Mouse (Mus musculus) liver, embryonic 16.5 days (tissue): ENCODE measurements around the gene Adam12. TPM values are rescaled to one million over a fixed set of nuclear protein-coding genes. Genes with fewer than 3 reads are reported as not detected.
"Not testable (repeated sequence)": the region's sequence is repeated elsewhere in the genome, so short reads cannot be mapped to it uniquely, and the experiment has no call there.

Experiments
- ATAC-seq: fragments of 200-750 bp; cut with Nextera tagmentation; 2 replicates; pipeline ENCODE4 v1.8.0; 2017; ENCODE audit warnings: low read depth, mild to moderate bottlenecking, moderate number of reproducible peaks, moderate library complexity
- H3K27ac ChIP-seq: fragments of 300-500 bp; sonication (generic); 2 replicates; pipeline ENCODE4 v1.5.1; 2014; ENCODE audit warnings: mild to moderate bottlenecking, low read length
- H3K27me3 ChIP-seq: fragments of 300-500 bp; sonication (generic); 2 replicates; pipeline ENCODE4 v1.6.1; 2014; ENCODE audit warnings: low read depth, low read length, mixed read lengths; ENCODE audit not compliant: control insufficient read depth, insufficient read depth
- H3K36me3 ChIP-seq: fragments of 300-500 bp; sonication (generic); 2 replicates; pipeline ENCODE4 v1.6.1; 2014; ENCODE audit warnings: mild to moderate bottlenecking; ENCODE audit not compliant: control insufficient read depth, insufficient read depth
- H3K4me1 ChIP-seq: fragments of 300-500 bp; sonication (generic); 2 replicates; pipeline ENCODE4 v1.6.1; 2014; ENCODE audit warnings: low read depth, low read length, mixed read lengths; ENCODE audit not compliant: control insufficient read depth
- H3K4me2 ChIP-seq: fragments of 300-500 bp; sonication (generic); 2 replicates; pipeline ENCODE4 v1.6.1; 2014; ENCODE audit warnings: low read depth, low read length, mixed read lengths
- H3K4me3 ChIP-seq: fragments of 300-500 bp; sonication (generic); 2 replicates; pipeline ENCODE4 v1.5.1; 2014; ENCODE audit warnings: low read depth, mild to moderate bottlenecking, low read length
- H3K9ac ChIP-seq: fragments of 300-500 bp; sonication (generic); 2 replicates; pipeline ENCODE4 v1.6.1; 2014; ENCODE audit warnings: low read depth, low read length
- H3K9me3 ChIP-seq: fragments of 300-500 bp; sonication (generic); replicated peaks from 2 replicates; pipeline ENCODE4 v1.6.1; 2016; ENCODE audit warnings: low read length; ENCODE audit not compliant: control insufficient read depth
- WGBS: fragments of 180-500 bp; shearing (Covaris S2); extraction: QIAGEN DNeasy Blood & Tissue Kit; methylation state at CpG from one replicate; pipeline ENCODE4 v1.1.7; 2014; ENCODE audit not compliant: insufficient replicate concordance; 5-methylcytosine and 5-hydroxymethylcytosine counted together
- polyA plus RNA-seq: library from polyadenylated mRNA; unstranded; fragments of >200 nt; fragmentation: Nextera tagmentation; extraction: Ambion mirVana; gene quantifications from 2 replicates; pipeline ENCODE4 v1.2.1, GENCODE M21; 2015

Gene Adam12
- polyA plus RNA-seq, 1 experiment from 2014 or later: 1.4 TPM

DNA sequence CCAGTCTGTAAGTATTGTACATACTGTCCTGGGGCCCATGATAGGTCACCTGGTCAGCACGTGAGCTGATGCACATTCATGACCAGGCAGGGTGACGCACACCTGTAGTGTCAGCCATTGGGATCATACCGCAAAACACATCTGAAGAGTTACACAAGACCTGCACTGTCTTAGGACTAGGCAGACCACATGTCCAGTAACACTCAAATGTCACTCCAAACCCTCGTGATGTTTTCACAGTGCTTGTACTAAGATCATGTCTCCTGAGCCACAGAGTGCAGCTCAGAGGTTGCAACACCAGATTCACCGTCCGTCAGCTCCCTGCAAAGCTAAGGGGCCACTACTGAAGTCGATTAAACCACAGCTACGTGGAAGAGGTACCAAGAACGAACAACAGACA, 340.6 kb downstream of the Adam12 start:
- Histone ChIP-seq H3K27me3 (no peaks in the 10 kb centered on the region), H3K36me3 (no peaks in the 10 kb centered on the region), H3K4me1 (no peaks in the 10 kb centered on the region), H3K4me2 (no peak overlapping the region), H3K27ac (no peak overlapping the region), H3K4me3 (no peak overlapping the region), H3K9me3 (no peaks in the 10 kb centered on the region), H3K9ac (no peak overlapping the region)
- ATAC-seq: no peak
- WGBS: 61% methylated on average over 9 of the region's 9 CpGs

DNA sequence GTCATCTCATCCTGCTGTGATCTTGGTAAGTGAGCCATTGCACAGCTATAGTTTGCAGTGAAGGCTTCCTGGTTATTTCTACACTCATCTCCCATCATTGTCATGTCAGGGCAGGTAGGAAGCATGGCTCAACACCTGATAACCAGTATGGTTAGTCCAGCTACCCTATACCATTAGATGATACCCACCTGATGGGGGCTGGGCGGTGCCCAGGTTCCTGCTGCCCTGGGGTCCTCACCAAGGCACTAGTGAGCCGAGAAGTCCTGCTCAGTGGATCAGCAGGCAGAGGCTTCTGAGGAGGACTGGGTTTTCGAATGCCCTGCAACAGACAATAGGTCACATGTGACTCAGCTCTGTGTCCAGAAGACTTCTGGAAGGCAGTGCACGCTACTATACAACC, 342.0 kb downstream of the Adam12 start:
- Histone ChIP-seq H3K9ac (no peak overlapping the region), H3K27me3 (no peaks in the 10 kb centered on the region), H3K36me3 (no peaks in the 10 kb centered on the region), H3K4me2 (no peak overlapping the region), H3K4me3 (no peak overlapping the region), H3K27ac (no peak overlapping the region), H3K4me1 (no peaks in the 10 kb centered on the region), H3K9me3 (no peaks in the 10 kb centered on the region)
- 53% methylated on average over 4 of the region's 4 CpGs for WGBS
- no peak for ATAC-seq

DNA sequence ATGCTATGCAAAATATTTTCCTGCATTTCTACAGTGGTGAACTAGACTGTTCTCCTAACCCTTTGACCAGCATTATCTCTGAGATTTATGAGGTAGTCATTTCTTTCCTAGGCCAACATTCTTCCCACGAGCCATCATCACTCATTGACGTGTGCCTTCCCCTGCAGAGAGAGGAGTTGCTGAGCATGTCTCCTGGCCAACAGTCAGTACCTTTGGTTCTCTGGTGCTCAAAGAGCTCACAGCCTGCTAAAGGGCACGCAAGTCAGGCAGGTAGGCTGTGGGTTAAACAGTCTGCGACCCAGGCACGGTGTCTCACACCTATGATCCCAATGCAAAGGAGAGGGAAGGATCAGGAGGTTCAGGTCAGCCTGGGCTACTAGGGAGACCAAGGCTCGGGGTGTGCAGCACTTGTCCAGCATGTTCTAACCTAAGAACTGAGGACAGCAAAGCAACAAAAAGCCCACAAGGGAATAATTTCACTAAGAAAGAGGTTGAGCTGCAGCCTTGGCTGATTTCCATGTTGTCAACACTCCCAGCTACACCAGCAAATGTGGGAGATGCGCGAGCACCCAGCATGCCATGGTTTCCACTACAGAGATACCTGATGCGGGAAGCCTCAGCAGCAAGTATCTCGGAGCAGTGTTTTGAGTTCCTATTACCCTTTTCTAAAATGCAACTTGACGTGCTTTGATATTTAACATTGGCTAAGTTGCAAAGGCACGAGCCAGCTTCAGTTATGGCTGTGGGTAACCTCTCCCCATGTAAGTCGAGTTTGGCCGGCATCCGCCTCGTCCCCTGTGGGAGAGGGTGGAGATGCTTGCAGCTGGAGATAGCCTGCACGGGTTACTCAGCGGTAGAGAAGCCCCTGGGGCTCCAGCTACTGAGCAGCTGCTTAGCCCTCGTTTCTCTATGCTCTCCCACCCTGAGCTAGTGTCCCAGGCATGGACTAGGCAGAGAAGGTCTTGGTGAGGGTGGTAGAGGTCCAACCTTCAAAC, 342.7 kb downstream of the Adam12 start:
- H3K36me3 ChIP-seq: no peaks in the 10 kb centered on the region
- WGBS: 63% methylated on average over 19 of the region's 19 CpGs

DNA sequence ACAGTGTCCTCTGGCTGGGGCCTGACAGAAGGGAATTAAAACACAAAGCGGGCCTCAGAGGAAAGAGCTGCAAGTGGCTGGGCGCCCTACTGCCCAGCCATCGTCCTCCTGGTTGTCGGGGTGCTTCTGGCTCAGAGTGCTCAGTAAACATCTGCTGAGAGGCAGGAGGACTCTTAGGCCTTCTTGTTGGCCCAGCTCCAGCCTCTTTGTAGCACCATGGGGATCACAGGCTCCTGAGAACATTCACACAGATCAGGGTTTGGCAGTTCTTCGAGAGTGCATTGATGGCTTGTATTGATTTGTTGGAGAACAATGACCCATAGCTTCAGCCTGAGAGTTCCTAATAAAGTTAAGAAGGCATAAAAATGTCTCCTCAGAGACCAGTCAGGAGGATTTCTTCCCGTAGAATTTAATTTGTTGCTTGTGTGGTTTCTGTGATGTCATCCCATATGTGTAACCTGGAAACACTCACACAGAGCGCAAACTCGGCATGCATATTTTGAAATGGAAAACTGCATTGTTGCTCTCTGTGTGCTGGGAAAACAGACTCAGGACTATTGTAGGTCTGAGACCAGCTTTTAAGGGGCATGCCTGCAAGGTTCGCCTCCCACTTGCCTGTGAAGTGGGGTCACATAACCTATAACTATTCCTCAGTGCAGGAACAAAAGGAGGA, 347.1 kb downstream of the Adam12 start:
- 63% methylated on average over 5 of the region's 9 CpGs for WGBS
- not testable (repeated sequence) for H3K27ac ChIP-seq, H3K36me3 ChIP-seq, H3K4me3 ChIP-seq, H3K4me1 ChIP-seq, H3K4me2 ChIP-seq, H3K9me3 ChIP-seq, ATAC-seq, H3K9ac ChIP-seq, H3K27me3 ChIP-seq

More for the DNA sequence above, 342.7 kb downstream of the Adam12 start:
- H3K4me3 ChIP-seq: no peak overlapping the region
- H3K9ac ChIP-seq: no peak overlapping the region
- H3K4me1 ChIP-seq: no peaks in the 10 kb centered on the region
- H3K9me3 ChIP-seq: no peaks in the 10 kb centered on the region
- H3K27ac ChIP-seq: no peak overlapping the region
- no peak overlapping the region for H3K4me2 ChIP-seq
- H3K27me3 ChIP-seq: no peaks in the 10 kb centered on the region
- no peak for ATAC-seq

DNA sequence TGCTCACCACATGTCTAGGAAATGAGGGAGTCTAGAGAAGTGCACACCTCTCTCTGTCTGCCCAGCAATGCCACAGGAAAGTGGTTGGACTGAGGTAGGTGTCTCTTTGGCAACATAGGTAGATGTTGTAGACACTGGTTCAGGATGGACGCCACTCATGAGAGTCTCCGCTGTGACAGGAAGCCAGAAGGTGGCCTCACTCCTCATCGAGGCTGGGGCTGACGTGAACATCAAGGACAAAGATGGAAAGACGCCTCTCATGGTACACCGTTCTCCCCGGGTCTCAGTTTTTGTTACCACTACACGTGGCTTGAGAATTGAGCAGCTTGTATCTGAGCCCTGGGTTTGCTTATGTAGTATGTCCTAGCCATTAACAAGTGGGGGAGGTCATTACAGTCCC, 352.2 kb downstream of the Adam12 start:
- ATAC-seq: no peak
- WGBS: 72% methylated on average over 8 of the region's 8 CpGs
- Histone ChIP-seq H3K4me1 (no peaks in the 10 kb centered on the region), H3K4me3 (no peak overlapping the region), H3K27me3 (no peaks in the 10 kb centered on the region), H3K4me2 (no peak overlapping the region), H3K9me3 (no peaks in the 10 kb centered on the region; the same call in 1 of the 2 replicates), H3K9ac (no peak overlapping the region), H3K36me3 (no peaks in the 10 kb centered on the region), H3K27ac (no peak overlapping the region)

DNA sequence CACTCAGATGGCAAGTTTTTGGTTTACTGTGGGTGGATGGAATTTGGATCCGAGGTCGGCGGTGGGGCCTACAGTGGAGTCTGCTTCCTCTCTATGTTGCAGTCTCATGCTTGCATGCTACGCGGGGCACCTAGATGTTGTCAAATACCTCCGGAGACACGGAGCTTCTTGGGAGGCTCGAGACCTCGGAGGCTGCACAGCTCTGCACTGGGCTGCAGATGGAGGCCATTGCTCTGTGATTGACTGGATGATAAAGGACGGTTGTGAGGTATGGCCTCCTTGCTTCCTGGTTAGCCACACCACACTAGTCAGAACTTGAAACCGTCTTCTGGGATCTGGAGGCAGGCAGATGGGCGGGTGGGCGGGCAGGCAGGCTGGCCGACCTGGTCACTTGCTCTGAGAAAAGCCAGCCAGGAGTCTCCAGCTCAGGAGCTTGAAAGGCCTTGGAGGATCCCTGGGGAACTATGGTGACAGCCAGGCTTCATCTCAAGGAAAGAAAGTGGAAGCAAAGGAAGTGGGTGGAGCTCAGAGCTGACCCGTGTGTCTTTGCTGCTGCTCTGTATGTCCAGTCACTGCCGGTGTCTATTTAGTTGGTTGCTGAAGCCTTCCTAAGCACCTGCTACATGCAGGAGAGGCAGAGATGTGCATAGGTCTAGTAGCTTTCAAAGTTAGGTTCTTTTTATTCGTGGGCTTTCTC, 355.2 kb downstream of the Adam12 start:
- no peaks in the 10 kb centered on the region; the same call in 1 of the 2 replicates for H3K9me3 ChIP-seq
- H3K27me3 ChIP-seq: no peaks in the 10 kb centered on the region
- H3K9ac ChIP-seq: no peak overlapping the region
- H3K4me1 ChIP-seq: no peaks in the 10 kb centered on the region
- WGBS: 70% methylated on average over 17 of the region's 17 CpGs
- H3K36me3 ChIP-seq: no peaks in the 10 kb centered on the region
- ATAC-seq: no peak
- no peak overlapping the region for H3K27ac ChIP-seq
- no peak overlapping the region for H3K4me2 ChIP-seq
- no peak overlapping the region for H3K4me3 ChIP-seq

DNA sequence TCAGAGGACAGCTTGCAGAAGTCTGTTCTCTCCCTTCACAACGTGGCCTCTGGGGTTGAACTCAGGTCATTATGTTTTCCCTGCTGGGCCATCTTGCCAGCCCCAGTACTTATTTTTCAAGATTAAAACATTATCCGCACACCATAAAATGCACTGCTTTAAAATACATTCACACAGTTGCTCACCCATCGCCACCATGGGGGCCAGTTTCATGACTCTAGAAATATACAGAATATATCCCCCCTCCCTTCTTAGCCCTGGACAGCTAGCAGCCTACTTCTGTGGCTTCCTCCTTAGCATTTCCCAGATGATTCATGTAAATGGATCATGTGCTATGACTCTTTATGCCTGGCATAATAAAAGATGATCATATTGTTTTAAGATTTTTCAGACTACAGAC, 355.8 kb downstream of the Adam12 start:
- no peak for ATAC-seq
- no peaks in the 10 kb centered on the region; the same call in 1 of the 2 replicates for H3K9me3 ChIP-seq
- H3K4me3 ChIP-seq: no peak overlapping the region
- H3K27me3 ChIP-seq: no peaks in the 10 kb centered on the region
- H3K4me1 ChIP-seq: no peaks in the 10 kb centered on the region
- no peak overlapping the region for H3K9ac ChIP-seq
- H3K27ac ChIP-seq: no peak overlapping the region
- WGBS: 56% methylated on average over 3 of the region's 3 CpGs
- no peaks in the 10 kb centered on the region for H3K36me3 ChIP-seq
- H3K4me2 ChIP-seq: no peak overlapping the region

DNA sequence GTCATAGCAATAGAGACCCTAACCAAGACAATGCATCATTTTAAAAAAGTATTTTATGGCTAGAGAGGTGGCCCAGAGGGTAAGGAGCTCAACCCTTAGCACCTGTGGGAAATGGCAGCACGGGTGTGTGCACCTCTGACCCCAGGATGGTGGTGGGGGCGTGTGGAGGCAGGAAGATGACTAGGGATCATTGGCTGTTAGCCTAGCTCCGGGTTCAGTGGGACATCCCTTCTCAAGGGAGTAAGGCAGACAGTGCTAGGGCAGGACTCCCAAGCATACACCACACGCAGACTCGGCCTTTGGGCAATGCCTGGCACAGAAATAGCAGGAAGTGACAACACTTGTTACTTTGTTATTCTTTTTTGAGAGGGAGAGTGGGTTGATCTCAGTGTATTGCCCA, 359.2 kb downstream of the Adam12 start:
- ATAC-seq: no peak
- no peaks in the 10 kb centered on the region for H3K9me3 ChIP-seq
- no peaks in the 10 kb centered on the region for H3K36me3 ChIP-seq
- H3K4me1 ChIP-seq: no peaks in the 10 kb centered on the region
- H3K27ac ChIP-seq: no peak overlapping the region
- no peaks in the 10 kb centered on the region for H3K27me3 ChIP-seq
- no peak overlapping the region for H3K9ac ChIP-seq
- no peak overlapping the region for H3K4me2 ChIP-seq
- WGBS: 47% methylated on average over 5 of the region's 5 CpGs
- H3K4me3 ChIP-seq: no peak overlapping the region
